Mouse (Mus musculus): ENCODE measurements around the gene Mlxip.

Gene Mlxip

GRCm38 (mm10) chr5:123464638-123465037, 70.0 kb downstream of the Mlxip start:
- in situ Hi-C loops (cut with MboI; ENCODE audit: low pct_unique_long_range_greater_than_20kb in 1 of 2, low sequenced_read_pairs in 2 of 2, unreplicated experiment in 1 of 2) = no loop called here

GRCm38 (mm10) chr5:123470784-123471400, 76.3 kb downstream of the Mlxip start:
- in situ Hi-C loops (cut with MboI; ENCODE audit: low pct_unique_long_range_greater_than_20kb in 1 of 2, low sequenced_read_pairs in 2 of 2, unreplicated experiment in 1 of 2) = no loop called here

- in situ Hi-C loops (cut with MboI; ENCODE audit: low pct_unique_long_range_greater_than_20kb in 1 of 2, low sequenced_read_pairs in 2 of 2, unreplicated experiment in 1 of 2) = no loop called here
These were observed 79.2 kb downstream of the Mlxip start for GRCm38 (mm10) chr5:123473817-123474216.

GRCm38 (mm10) chr5:123487659-123488395, 93.2 kb downstream of the Mlxip start:
- in situ Hi-C loops (cut with MboI; ENCODE audit: low pct_unique_long_range_greater_than_20kb in 1 of 2, low sequenced_read_pairs in 2 of 2, unreplicated experiment in 1 of 2) = no loop called here

- in situ Hi-C loops (cut with MboI; ENCODE audit: low pct_unique_long_range_greater_than_20kb in 1 of 2, low sequenced_read_pairs in 2 of 2, unreplicated experiment in 1 of 2) = no loop called here
These were observed 94.7 kb downstream of the Mlxip start, which contains the start of the genes Lrrc43 and Il31 for GRCm38 (mm10) chr5:123489112-123489785. Gene Lrrc43, plus strand, starts transcription at chr5:123489305. Gene Il31, minus strand, starts transcription at chr5:123489489.

GRCm38 (mm10) chr5:123489935-123490334, 95.3 kb downstream of the Mlxip start:
- in situ Hi-C loops (cut with MboI; ENCODE audit: low pct_unique_long_range_greater_than_20kb in 1 of 2, low sequenced_read_pairs in 2 of 2, unreplicated experiment in 1 of 2) = no loop called here

- in situ Hi-C loops (cut with MboI; ENCODE audit: low pct_unique_long_range_greater_than_20kb in 1 of 2, low sequenced_read_pairs in 2 of 2, unreplicated experiment in 1 of 2) = no loop called here
These were observed 105.1 kb downstream of the Mlxip start for GRCm38 (mm10) chr5:123499717-123500116.

- in situ Hi-C loops (cut with MboI; ENCODE audit: low pct_unique_long_range_greater_than_20kb in 1 of 2, low sequenced_read_pairs in 2 of 2, unreplicated experiment in 1 of 2) = no loop called here
These were observed 107.4 kb downstream of the Mlxip start for GRCm38 (mm10) chr5:123501973-123502372.
